Mouse (Mus musculus) embryo, embryonic 10 days (tissue): ENCODE measurements around the gene Rad50.

Experiments used
- DNase-seq: peaks from one replicate; pipeline ENCODE4 v3.0.0-alpha.2; 2015; ENCODE audit warnings: low spot score

Rad50 gene

DNA sequence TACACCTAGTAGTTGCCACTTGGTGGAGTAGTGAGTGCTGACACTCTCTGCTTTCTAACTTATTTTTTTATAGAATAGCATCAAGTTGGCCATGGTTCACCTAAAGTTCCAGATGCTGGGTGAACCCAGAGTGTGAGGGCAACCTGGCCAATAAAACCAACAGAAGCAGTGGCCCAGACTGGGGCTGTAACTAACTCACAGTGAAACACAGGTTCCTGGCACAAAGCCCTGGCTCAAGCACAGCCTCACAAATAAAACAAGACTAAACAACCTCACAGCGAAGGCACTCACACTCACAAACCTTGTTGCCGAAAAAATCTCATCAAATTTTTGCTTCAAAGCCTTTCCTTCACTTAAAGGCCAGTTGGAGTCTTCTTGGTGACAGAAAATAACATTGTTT lies 8.6 kb downstream of the Rad50 start:
- DNase-seq, result no peak

GRCm38 (mm10) chr11:53691979-53692378 lies 15.1 kb downstream of the Rad50 start:
- peak; percentile 44 for DNase-seq

GRCm38 (mm10) chr11:53682994-53683530 lies 24.1 kb downstream of the Rad50 start:
- DNase-seq, result no peak

- DNase-seq, result no peak
These were observed 24.9 kb downstream of the Rad50 start for GRCm38 (mm10) chr11:53682170-53682569.

GRCm38 (mm10) chr11:53681686-53682085 lies 25.4 kb downstream of the Rad50 start:
- DNase-seq, result no peak

GRCm38 (mm10) chr11:53680141-53680540 lies 27.0 kb downstream of the Rad50 start:
- DNase-seq, result no peak

GRCm38 (mm10) chr11:53671414-53671813 lies 35.7 kb downstream of the Rad50 start:
- DNase-seq, result no peak

DNA sequence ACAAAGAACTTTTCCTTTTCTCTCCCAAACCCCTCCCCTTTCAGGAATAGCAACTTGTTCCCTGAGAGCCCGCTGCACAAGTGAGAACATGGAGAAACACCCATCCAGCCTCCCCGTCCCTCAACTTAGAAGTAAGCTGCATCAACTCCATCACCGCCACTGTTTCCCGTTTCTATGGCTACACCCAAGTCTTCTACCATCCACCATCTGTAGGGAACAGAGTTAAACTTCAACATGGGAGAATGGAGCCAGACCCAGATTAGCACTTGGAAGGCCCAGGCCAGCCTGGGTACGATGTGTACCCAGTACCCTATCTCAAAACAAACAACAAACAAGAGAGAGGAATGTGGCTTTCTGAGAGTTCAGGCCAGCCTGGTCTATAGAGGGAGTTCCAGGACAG lies 43.0 kb downstream of the Rad50 start:
- no peak for DNase-seq

GRCm38 (mm10) chr11:53662794-53663674 lies 44.1 kb downstream of the Rad50 start:
- no peak for DNase-seq

GRCm38 (mm10) chr11:53657828-53658227 lies 49.3 kb downstream of the Rad50 start:
- DNase-seq, result no peak

DNA sequence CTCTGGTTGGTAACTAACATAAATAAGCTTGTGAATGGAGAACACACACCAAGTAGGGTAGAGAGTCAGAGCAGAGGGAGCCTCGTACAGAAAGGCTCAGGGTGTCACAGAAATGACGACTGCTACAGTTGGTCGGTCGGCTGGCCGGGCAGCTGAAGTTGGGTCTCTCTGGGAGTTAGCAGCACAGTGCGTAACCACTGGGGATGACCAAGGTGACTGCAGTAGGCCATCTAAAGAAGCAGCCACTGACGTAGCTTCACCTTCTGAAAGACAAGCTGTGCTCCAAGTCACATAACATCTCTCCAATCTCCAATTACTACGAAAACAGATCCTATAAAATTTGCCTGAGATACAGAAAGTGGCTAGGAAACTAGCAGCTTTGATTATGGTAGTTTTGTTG lies 49.7 kb downstream of the Rad50 start:
- no peak for DNase-seq

GRCm38 (mm10) chr11:53656558-53657202 lies 50.4 kb downstream of the Rad50 start:
- no peak for DNase-seq

- DNase-seq, result no peak
These were observed 52.1 kb downstream of the Rad50 start for GRCm38 (mm10) chr11:53655043-53655442.

GRCm38 (mm10) chr11:53652427-53652826 lies 54.7 kb downstream of the Rad50 start:
- DNase-seq, result no peak

GRCm38 (mm10) chr11:53651441-53651840 lies 55.7 kb downstream of the Rad50 start:
- no peak for DNase-seq

- DNase-seq, result no peak
These were observed 63.1 kb downstream of the Rad50 start for GRCm38 (mm10) chr11:53644017-53644416.

GRCm38 (mm10) chr11:53642744-53643279 lies 64.3 kb downstream of the Rad50 start:
- DNase-seq, result no peak

GRCm38 (mm10) chr11:53637803-53638260 lies 69.3 kb downstream of the Rad50 start:
- DNase-seq, result no peak

GRCm38 (mm10) chr11:53637046-53637802 lies 69.9 kb downstream of the Rad50 start:
- peak; percentile 56 for DNase-seq

DNA sequence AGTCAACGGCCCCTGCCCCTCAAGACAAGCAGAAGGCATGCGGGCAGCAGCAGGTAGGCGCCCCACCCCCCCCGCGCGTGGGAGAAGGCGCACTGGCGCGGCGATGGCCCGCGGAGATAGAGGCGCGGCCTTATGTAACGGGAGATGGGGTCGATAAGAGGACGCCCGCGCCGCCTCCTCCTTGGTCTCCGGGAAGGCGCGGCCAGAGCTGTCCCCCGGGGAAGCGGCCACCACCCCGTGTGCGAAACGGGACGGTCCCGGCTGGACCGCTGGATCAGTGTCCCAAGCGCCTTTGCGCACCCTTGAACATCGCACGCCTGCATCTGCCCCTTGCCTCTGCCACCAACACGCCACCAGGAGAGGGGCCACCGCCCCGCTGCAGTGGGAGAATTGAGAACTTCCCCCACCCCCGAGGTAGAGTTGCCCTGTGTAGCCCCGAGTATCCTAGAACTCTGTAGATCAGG lies 70.9 kb downstream of the Rad50 start:
- peak; percentile 43 for DNase-seq

- no peak for DNase-seq
These were observed 71.4 kb downstream of the Rad50 start for GRCm38 (mm10) chr11:53635590-53636182.
